Mouse (Mus musculus): ENCODE results near the gene Atp6ap1.

Atp6ap1 gene

GRCm38 (mm10) chrX:74296538-74297448, at the start of gene Atp6ap1:
Gene Atp6ap1 (plus strand): TSS chrX:74297097.
- DNase-seq = peak; percentile 94 to 95

GRCm38 (mm10) chrX:74248651-74249050, 48.2 kb upstream of the Atp6ap1 start:
- DNase-seq = peak; percentile 57 to 83

GRCm38 (mm10) chrX:74249615-74250014, 47.3 kb upstream of the Atp6ap1 start, which contains the start of gene Flna:
Gene Flna (minus strand): TSS chrX:74249820.
- peak; percentile 70 to 83 for DNase-seq

- peak; percentile 91 to 96 for DNase-seq
Observed at GRCm38 (mm10) chrX:74254153-74254887, 42.6 kb upstream of the Atp6ap1 start, which contains the start of gene Emd. Gene Emd (plus strand): TSS chrX:74254687.

- DNase-seq = no peak
Observed at GRCm38 (mm10) chrX:74254888-74255565, 41.9 kb upstream of the Atp6ap1 start.

GRCm38 (mm10) chrX:74257746-74258145, 39.2 kb upstream of the Atp6ap1 start:
- no peak for DNase-seq

- peak in 1 of 2 experiments; percentile 5 for DNase-seq
Observed at GRCm38 (mm10) chrX:74269736-74270061, 27.2 kb upstream of the Atp6ap1 start.

- peak; percentile 90 to 95 for DNase-seq
Observed at GRCm38 (mm10) chrX:74270062-74270901, 26.6 kb upstream of the Atp6ap1 start, which contains the start of gene Rpl10. Gene Rpl10 (plus strand): TSS chrX:74270812.

GRCm38 (mm10) chrX:74270902-74271551, 25.9 kb upstream of the Atp6ap1 start:
- peak; percentile 20 to 40 for DNase-seq

- peak in 1 of 2 experiments; percentile 10 for DNase-seq
Observed at GRCm38 (mm10) chrX:74273422-74274322, 23.2 kb upstream of the Atp6ap1 start.

GRCm38 (mm10) chrX:74277916-74278315, 19.0 kb upstream of the Atp6ap1 start:
- DNase-seq = no peak

GRCm38 (mm10) chrX:74281041-74281731, 15.7 kb upstream of the Atp6ap1 start:
- no peak for DNase-seq

GRCm38 (mm10) chrX:74281732-74282394, 15.0 kb upstream of the Atp6ap1 start, which contains the start of the genes Taz and Dnase1l1:
Gene Taz (plus strand): TSS chrX:74281912.
Gene Dnase1l1 (minus strand): TSS chrX:74282337.
- peak; percentile 90 to 95 for DNase-seq

- peak; percentile 89 to 92 for DNase-seq
Observed at GRCm38 (mm10) chrX:74282395-74283091, 14.4 kb upstream of the Atp6ap1 start.

- no peak for DNase-seq
Observed at GRCm38 (mm10) chrX:74283092-74283437, 13.8 kb upstream of the Atp6ap1 start.

GRCm38 (mm10) chrX:74293431-74293830, 3.5 kb upstream of the Atp6ap1 start:
- DNase-seq = no peak

- DNase-seq = no peak
Observed at GRCm38 (mm10) chrX:74298348-74298747, 1.5 kb downstream of the Atp6ap1 start.

GRCm38 (mm10) chrX:74299721-74300120, 2.8 kb downstream of the Atp6ap1 start:
- no peak for DNase-seq
